Mouse (Mus musculus) liver, embryonic 14.5 days (tissue): Measurements from ENCODE around the gene Gtf2ird2.

Source experiments
- CTCF ChIP-seq: IDR thresholded peaks from 2 replicates; pipeline ENCODE4 v1.5.1; 2016; ENCODE audit warnings: antibody characterized with exemption, low read depth, control low read depth
- EP300 ChIP-seq: IDR thresholded peaks from 2 replicates; pipeline ENCODE4 v1.6.1; 2016; ENCODE audit warnings: antibody characterized with exemption, low read depth

GRCm38 (mm10) chr5:134244890-134245289 is 61.1 kb downstream of the Gtf2ird2 start:
- TF ChIP-seq CTCF (no peak), EP300 (no peak)
